Mouse (Mus musculus) liver, adult (tissue): Measurements from ENCODE around the gene Gm9918.

ENCODE experiments used
- GATA4 ChIP-seq: IDR thresholded peaks from 2 replicates; pipeline ENCODE4 v1.6.1; 2014; ENCODE audit warnings: mild to moderate bottlenecking, low read length; ENCODE audit not compliant: insufficient replicate concordance

Gene Gm9918

DNA sequence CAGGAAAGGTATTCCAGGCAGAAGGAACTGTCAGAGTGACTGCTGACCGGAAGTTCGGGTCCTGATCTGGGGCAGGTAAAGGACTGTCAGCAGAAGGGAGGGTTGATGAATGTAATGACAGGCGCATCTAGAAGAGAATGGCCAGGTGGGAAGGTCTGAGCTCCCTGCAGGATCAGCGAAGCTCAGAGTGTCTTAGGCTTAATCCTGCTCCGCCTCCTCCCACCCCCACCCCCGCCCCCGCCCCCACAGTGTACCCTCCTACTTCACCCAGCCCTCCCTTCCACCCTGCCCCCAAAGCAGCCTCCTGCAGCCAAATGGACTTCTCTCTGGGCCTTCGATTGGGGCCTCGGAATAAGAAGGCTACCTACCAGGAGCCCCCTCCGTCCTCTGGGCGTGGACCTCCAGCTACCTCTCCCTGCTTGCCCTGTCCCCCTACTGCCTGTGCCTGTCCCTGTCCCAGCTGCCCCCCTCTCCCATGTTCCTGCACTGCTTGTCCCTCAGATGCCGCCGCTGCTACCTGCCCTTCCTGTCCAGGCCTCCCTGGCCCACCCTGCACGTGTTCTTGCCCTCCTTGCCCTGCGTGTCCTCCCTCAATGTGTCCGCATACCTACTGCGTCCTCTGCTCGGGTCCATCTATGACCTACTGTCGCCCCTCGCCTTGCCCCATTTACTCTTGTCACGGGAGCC is at the start of gene Gm9918:
Gm9918 (plus strand) TSS at position 290 of the 687 bp plus-strand sequence.
- no peak for TF ChIP-seq GATA4

DNA sequence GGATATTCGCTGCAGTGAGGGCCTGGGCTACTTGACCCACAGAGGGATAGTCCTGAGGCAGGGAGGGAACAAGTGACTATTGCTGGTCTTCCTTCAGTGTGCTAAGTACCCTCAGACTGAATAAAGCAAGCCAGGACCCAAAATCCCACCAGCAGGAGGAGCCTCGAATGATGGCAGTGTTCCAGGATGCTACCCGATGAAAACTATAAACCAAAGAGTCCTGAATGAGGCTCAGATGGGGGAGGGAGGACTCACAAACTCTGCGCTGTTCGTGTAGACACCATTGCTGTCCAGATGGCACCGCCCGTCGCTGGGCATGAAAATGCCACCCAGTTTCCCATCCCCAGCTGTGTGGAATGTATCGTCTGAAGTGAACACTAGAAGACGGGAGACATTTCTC is 48.0 kb upstream of the Gm9918 start:
- TF ChIP-seq GATA4, result no peak

DNA sequence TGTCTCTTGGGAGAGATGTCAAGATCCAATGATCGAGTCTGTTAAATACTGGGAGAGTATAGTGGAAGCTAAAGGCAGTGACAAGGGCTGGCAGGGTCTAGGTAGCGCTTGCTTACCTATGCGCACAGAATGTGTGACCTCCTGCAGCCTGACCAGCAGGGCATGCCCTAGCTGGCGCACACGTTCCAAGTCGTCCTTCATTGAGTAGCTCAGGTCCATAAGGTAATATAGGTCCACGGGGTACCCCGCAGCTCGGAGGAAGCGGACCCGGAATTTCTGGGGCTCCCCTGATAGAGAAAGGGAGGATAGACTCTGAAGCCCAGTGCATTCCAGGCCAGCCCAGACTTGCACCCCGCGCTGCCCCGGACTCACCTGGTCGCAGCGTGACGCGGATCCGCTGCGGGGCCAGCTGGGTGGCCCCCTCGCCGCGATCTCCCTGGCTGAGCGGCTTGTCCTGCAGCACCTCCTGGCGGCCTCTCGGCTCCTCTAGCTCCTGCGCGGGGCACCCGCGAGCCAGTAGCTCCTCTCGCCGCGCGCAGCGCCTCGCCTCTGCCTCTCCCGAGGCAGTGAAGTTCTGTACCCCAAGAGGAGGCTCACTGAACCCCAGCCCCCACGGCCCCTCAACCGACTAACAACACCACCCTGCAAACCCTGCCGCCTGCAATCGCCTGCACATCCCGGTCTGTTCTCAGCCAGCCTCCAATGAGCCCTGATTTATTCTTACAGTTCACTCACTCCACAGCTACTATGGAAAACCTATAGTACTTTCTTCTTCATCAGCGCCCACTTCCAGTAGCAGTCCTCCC is 46.0 kb upstream of the Gm9918 start:
- TF ChIP-seq GATA4, result no peak

DNA sequence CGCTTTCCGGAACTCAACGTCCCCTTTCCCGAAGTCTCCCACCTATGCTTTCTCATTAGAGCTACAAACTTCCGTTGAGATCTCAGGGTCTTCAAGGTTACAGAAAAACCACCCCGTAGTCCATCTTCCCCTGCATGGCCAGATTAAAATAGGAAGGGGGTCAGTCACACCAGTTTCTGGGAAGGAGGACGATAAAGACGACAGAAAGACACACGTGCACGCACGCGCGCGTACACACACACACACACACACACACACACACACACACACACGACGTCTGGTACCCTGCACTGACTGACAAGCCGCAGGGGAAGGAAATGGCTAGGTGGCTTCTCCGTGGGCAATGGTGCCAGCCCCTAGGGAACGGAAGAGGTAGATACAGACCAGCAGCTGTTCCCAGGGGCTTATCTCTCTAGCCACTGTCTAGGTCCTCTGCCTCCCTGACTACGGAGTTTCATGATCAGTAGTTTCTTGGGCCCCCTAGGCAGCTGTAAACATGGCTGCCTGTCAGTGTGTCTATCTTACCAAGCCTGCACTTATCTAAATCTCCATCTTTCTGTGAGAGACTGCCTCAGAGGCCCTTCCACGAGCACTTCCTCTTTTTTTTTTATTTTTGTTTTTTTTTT is 45.3 kb upstream of the Gm9918 start:
- no peak; the same call in 1 of the 2 replicates for TF ChIP-seq GATA4

DNA sequence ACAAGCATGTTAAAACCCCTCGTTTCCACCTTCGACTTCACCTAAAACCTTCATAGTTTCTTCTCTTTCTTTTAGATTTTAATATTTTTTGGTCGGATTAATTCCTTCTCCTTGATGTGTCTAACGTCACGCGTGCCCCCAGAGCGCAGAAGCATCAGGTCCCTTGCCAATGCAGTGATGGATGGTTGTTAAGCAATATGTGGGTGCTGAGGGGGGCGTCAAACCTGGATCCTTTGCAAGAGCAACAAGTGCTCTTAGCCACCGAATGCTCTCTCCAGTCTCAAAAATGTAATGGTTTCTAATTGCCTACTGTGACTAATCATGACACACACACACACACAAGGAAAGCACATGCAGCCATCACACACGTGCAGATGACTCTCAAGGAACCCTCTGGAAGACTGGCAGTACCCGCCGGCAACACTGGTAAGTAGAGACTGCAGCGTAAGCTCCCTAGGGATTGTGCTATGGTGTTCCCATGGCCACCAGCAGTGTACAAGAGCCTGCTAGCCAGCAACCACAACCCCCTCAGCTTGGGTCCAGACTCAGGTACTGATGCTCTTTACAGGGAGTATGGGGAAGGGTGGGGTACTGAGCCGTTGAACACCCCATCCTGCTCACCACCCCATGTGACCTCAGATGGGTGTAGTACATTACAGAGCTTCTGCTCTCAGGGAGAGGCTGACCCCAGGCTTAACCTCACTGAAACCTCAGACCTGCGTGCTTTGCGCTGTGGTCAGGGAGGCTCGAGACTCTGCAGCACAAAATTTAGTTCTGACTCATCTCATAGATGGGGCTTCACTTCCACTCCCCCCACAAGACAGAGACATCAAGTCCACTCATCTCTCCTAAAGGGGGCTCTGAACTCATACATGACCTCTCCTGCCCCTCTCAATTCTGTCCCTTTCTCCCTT is 39.7 kb upstream of the Gm9918 start:
- TF ChIP-seq GATA4, result no peak

DNA sequence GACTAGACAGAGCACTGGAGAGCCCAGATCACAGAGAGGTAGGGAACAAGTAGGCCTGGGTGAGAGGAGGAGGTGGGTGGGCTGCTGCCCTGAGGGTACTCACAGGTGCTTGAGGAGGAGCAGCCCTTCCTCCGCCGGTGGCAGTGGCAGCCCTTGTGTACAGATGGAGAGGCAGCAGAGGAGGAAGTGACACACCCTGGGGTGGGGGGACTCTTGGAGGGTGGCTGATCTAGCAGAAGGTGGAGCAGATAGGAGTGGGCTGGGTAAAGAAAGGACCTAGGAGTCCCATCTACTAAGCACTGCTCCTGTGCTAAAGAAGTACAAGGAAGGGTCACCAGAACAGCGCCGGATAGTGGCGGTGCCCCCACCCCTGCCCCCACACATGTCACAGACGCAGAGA is 38.6 kb upstream of the Gm9918 start, which contains the start of gene Itgb7:
Itgb7 (minus strand) TSS at position 197 of the 400 bp plus-strand sequence.
- TF ChIP-seq GATA4, result no peak

DNA sequence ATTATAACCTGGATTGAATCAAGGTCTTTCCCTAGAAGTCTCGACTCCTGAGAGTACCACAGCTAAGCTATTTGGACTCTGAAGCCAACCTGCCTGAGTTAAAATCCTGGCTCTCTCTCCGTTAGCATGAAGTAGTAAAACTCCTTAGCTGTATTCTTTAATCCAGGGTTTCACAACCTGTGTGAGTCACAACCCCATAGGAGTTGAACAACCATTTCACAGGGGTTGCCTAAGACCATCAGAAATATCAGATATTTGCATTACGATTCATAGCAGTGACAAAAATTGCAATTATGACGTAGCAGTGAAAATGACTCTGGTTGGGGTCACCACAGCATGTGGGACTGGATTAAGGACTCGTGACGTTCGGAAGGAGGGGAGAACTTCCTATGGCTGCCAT is 37.6 kb upstream of the Gm9918 start:
- TF ChIP-seq GATA4, result no peak

DNA sequence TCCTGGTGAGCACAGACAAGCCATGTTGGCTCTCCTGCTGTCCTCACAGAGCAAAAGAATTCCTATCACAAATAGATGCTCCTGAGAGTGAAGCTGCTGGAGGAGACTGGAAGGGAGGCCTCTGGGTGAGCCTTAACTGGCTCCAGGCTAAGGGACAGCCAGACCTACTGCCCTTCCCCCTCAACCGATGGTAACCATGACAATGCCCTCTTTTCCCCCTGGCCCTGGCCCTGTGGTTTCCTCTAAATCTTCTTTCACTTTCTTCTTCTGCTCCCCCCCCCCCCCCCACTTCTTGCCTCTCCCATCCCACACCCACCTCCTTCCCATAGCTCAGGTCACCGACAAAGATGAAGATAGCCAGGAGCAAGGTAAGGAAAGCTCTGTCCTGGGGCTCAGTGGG is 36.5 kb upstream of the Gm9918 start:
- no peak for TF ChIP-seq GATA4

DNA sequence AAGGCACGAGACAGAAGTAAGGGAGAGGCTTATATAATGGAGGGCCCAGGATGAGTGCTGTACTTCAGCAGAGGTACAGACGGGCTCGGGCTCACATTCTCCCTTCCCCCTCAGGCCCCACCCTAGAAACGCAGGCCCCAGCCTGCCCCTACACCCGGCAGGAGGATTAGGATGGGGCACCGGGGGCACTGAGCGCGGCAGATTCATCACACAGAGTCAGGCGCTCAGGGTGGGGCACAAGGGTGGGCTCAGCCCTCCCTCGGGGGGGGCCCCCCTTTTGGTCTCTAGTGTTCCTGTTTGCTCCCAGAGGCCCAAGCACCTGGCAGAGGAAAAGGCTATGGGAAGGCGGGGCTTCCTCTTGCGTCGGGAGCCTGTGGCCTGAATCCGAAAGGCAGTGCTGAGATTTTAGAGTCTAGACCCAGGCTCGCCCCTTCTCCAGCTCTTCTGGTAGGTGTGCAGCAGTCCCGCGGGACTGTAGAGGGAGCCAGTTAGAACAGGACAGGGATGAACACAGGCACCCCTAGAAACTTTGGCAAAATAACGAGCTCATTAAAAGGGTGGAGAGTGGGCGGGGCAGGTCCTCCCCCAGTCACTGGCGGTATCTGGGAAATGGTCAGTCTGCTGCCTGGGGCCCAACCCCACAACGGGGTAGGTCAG is 34.9 kb upstream of the Gm9918 start:
- no peak for TF ChIP-seq GATA4

DNA sequence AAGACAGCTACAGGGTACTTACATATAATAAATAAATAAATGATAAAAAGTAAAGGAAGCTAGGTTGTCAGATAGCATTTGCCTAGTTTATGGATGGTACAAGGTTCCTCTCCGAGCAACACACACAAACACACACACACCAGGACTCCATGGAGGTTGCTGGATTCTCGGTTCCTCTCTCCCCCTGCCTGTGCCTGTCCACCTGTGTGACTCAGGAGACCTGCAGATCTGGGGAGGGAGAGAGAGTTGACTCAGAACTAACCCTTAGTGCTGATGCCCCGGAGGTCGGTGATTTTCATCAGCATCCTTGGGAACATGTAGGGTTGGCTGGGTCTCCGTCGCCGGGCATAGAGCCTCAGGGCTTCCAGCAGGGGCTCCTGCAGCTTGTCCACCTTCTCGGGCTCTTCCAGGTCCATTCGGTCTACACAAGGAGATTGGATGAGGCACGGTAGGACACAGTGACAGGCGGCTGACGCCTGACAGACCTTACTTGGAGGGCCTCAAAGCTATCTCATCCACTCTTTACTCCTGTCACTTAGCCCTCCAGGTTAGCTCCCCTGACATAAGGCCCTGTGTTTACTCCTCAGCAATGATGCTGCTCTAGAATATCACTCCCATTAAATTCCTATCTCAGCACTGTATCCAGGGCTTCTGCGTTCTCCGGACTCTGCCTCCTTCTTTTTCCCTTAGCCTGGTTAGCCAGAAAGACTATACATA is 31.7 kb upstream of the Gm9918 start:
- TF ChIP-seq GATA4, result no peak

DNA sequence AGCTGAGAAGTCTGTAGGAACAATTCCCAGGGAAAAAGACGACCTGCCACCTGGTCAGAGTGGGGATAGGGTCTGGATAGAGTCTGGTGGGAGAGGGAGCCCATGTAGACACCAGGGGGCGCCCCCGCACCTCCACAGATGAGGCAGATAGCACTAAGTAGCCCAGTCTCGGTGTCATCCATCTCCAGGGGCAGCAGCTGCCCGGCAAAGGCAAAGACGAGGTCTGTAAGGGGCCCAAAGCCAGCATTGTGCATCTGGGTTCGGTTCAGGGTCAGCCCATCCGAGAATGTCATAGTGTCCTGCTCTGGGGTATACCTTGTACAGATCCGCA is 31.1 kb upstream of the Gm9918 start:
- peak; percentile 60; the same call in 1 of the 2 replicates for TF ChIP-seq GATA4

DNA sequence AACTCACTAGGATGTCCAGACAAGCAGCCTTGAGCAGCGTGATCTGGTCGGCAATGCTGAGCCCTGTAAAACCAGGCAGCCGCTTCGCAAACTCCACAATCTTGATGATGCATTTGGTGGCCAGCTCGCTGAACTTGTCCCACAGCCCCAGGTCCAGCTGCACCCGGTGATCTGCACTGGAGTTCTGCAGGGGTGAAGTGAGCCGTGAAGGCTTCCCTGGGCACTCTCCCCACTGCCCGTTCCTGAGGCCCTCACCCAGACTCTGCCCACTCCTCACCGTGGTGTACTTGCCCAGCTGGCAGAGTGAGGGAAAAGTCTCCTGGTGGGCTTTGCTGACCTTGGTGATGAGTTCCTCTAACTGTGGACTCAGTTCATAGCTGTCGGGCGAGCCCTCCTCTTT is 30.5 kb upstream of the Gm9918 start:
- no peak for TF ChIP-seq GATA4

DNA sequence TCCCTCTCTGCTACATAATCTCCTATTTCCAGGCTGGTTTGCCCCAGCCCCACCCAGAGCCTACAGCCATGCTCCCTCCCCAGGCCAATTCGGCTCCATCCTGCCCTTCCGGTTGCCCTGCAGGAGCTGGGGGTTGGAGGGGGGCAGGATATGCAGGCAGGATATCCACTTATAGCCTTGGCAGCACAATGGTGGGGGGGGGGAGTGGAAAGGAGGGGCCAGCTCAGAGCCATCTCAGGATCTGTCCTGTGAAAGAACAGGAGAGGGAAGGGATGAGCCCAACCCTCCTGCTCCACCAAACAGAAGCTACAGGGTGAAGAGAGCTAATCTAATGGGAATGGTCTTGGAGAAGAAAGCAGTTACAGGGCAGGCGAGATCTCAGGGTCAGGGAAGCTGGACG is 29.8 kb upstream of the Gm9918 start:
- peak; percentile 50; the same call in 1 of the 2 replicates for TF ChIP-seq GATA4
